Mouse (Mus musculus): ENCODE measurements around the gene Fam118b. TPM values are rescaled to one million over a fixed set of nuclear protein-coding genes. Genes with fewer than 3 reads are reported as not detected.

The Fam118b gene
- polyA plus RNA-seq, 1 experiment from 2014 or later = 46.6 TPM

- Histone ChIP-seq H3K9me3 (ENCODE audit: control insufficient read depth, low read length) (no peaks in the 10 kb centered on the region), H3K4me1 (ENCODE audit: control insufficient read depth, insufficient read depth, low read depth, low read length) (peaks cover 12% of the 10 kb centered on the region), H3K27ac (ENCODE audit: low read depth, low read length) (no peak overlapping the region), H3K4me2 (ENCODE audit: low read length) (no peak overlapping the region), H3K36me3 (ENCODE audit: control insufficient read depth, insufficient read depth, low read length) (peaks cover 4% of the 10 kb centered on the region), H3K4me3 (ENCODE audit: low read length) (no peak overlapping the region), H3K9ac (ENCODE audit: low read depth, low read length) (no peak overlapping the region), H3K27me3 (replicated peaks; ENCODE audit: control insufficient read depth, insufficient read depth, low read length) (no peaks in the 10 kb centered on the region)
- ATAC-seq = no peak
- 97% methylated on average over 1 of the region's 1 CpGs for WGBS
Measured at GRCm38 (mm10) chr9:35173331-35173730, 94.3 kb downstream of the Fam118b start.

GRCm38 (mm10) chr9:35170071-35170470 is 97.5 kb downstream of the Fam118b start:
- WGBS = 97% methylated on average over 7 of the region's 7 CpGs
- Histone ChIP-seq H3K9ac (ENCODE audit: low read depth, low read length) (no peak overlapping the region), H3K4me1 (ENCODE audit: control insufficient read depth, insufficient read depth, low read depth, low read length) (peaks cover 11% of the 10 kb centered on the region), H3K9me3 (ENCODE audit: control insufficient read depth, low read length) (no peaks in the 10 kb centered on the region), H3K36me3 (ENCODE audit: control insufficient read depth, insufficient read depth, low read length) (peaks cover 4% of the 10 kb centered on the region), H3K4me3 (ENCODE audit: low read length) (no peak overlapping the region), H3K27me3 (replicated peaks; ENCODE audit: control insufficient read depth, insufficient read depth, low read length) (no peaks in the 10 kb centered on the region), H3K27ac (ENCODE audit: low read depth, low read length) (no peak overlapping the region), H3K4me2 (ENCODE audit: low read length) (no peak overlapping the region)
- no peak for ATAC-seq

Other genes starting within 250 kb of the Fam118b start
- 15.1 and 16.1 TPM in 2 replicates for gene St3gal4, start 148.5 kb downstream of the Fam118b start, polyA plus RNA-seq (2015; fragmentation: Nextera tagmentation; extraction: Ambion mirVana)
- 73.5 and 74.4 TPM in 2 replicates for gene Dcps, start 91.7 kb downstream of the Fam118b start, polyA plus RNA-seq (2015; fragmentation: Nextera tagmentation; extraction: Ambion mirVana)
- gene Srpr, start 67.6 kb downstream of the Fam118b start, polyA plus RNA-seq (2015; fragmentation: Nextera tagmentation; extraction: Ambion mirVana) = 63.4 and 71.8 TPM in 2 replicates
- gene Tirap, start 67.5 kb downstream of the Fam118b start, polyA plus RNA-seq (2015; fragmentation: Nextera tagmentation; extraction: Ambion mirVana) = 4.5 and 5.8 TPM in 2 replicates
- 48.0 and 51.4 TPM in 2 replicates for gene Foxred1, start 56.8 kb downstream of the Fam118b start, polyA plus RNA-seq (2015; fragmentation: Nextera tagmentation; extraction: Ambion mirVana)
- gene Rpusd4, start 60 bp upstream of the Fam118b start, polyA plus RNA-seq (2015; fragmentation: Nextera tagmentation; extraction: Ambion mirVana) = 17.6 and 20.0 TPM in 2 replicates
- 2.9 and 3.7 TPM in 2 replicates for gene Cdon, start 153.3 kb upstream of the Fam118b start, polyA plus RNA-seq (2015; fragmentation: Nextera tagmentation; extraction: Ambion mirVana)